Mouse (Mus musculus) frontal cortex, postnatal 10 days (tissue): ENCODE data around the gene Nfya.

Experiments
- DNase-seq, 2 experiments: peaks; one replicate each; pipeline ENCODE4 v3.0.0; 2022; ENCODE audit warnings: low spot score in 2 of 2, mixed read lengths in 1 of 2

The Nfya gene

GRCm38 (mm10) chr17:48430394-48430793 lies 20.7 kb upstream of the Nfya start:
- no peak for DNase-seq

- no peak for DNase-seq
Observed at GRCm38 (mm10) chr17:48427852-48428530, 18.3 kb upstream of the Nfya start.

- DNase-seq: no peak
Observed at GRCm38 (mm10) chr17:48426991-48427750, 17.5 kb upstream of the Nfya start.

GRCm38 (mm10) chr17:48425823-48426612 lies 16.3 kb upstream of the Nfya start:
- no peak for DNase-seq

- no peak for DNase-seq
Observed at GRCm38 (mm10) chr17:48424237-48424636, 14.5 kb upstream of the Nfya start.

GRCm38 (mm10) chr17:48419571-48419970 lies 9.9 kb upstream of the Nfya start:
- no peak for DNase-seq

- no peak for DNase-seq
Observed at GRCm38 (mm10) chr17:48418781-48419180, 9.1 kb upstream of the Nfya start.

GRCm38 (mm10) chr17:48418174-48418573 lies 8.5 kb upstream of the Nfya start:
- no peak for DNase-seq

GRCm38 (mm10) chr17:48417521-48417920 lies 7.8 kb upstream of the Nfya start:
- DNase-seq: no peak

GRCm38 (mm10) chr17:48416425-48417195 lies 6.9 kb upstream of the Nfya start:
- DNase-seq: peak in 1 of 2 experiments; percentile 64

- DNase-seq: no peak
Observed at GRCm38 (mm10) chr17:48416011-48416410, 6.3 kb upstream of the Nfya start.

GRCm38 (mm10) chr17:48411241-48411640 lies 1.5 kb upstream of the Nfya start:
- no peak for DNase-seq

GRCm38 (mm10) chr17:48410299-48410785 lies 636 bp upstream of the Nfya start:
- DNase-seq: no peak

GRCm38 (mm10) chr17:48408526-48409291 lies 997 bp downstream of the Nfya start:
- peak in 1 of 2 experiments; percentile 70 for DNase-seq

GRCm38 (mm10) chr17:48407910-48408525 lies 1.7 kb downstream of the Nfya start:
- DNase-seq: no peak

- no peak for DNase-seq
Observed at GRCm38 (mm10) chr17:48407154-48407553, 2.6 kb downstream of the Nfya start.

- DNase-seq: no peak
Observed at GRCm38 (mm10) chr17:48404706-48405105, 5.0 kb downstream of the Nfya start.

- no peak for DNase-seq
Observed at GRCm38 (mm10) chr17:48403848-48404247, 5.9 kb downstream of the Nfya start.

GRCm38 (mm10) chr17:48402751-48403150 lies 7.0 kb downstream of the Nfya start:
- no peak for DNase-seq

- no peak for DNase-seq
Observed at GRCm38 (mm10) chr17:48401710-48402109, 8.0 kb downstream of the Nfya start.
